In the genomic region with DNA sequence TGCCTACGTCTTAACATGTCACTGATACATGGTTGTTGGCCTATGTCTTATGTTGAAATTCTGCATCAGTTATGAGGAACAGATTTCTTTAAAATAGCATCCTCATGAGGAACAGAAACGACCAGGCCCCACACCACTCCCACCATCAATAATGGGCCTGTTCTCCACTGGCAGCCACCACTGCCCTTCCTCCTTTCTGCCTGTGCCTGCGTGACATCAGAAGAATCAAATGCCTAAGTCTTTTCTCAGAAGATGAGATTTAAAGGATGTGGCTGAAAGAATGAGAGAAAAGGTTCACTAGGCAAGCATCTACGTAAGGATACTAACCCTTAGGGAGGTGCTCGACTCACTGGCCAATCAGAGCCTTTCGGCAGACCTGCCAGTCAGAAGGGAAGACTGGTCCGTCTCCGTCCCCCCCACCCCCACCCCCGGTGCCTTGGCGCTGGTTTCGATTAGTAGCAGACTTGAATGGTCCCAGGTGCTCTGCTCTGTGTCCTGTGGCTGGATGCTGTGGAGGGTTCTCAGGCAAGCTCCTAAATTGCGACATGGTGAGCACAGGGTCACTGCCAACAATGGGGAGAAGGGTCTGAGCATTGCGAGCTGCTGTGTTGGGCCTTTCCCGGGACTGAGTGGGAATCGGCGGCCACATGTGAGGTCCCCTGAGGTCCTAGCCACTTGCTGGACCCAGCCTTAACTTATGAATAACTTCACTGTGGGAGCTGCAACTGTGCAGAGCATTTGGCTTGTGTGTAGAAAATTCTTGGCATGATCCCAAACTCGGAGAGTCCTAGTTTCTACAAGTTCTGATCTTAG, we compare ENCODE assay signal across 15 mouse cellular contexts.
A peak's percentile ranks its signal among the peaks of the same experiment; 100 is the strongest.
DNase-seq lines count a peak whose midpoint lies in the region; ATAC-seq lines count a peak whose summit lies in the region.
"Had no signal": no experiment of that assay in that cellular context is flagged by ENCODE, and none has a peak within 500 bp of the region (broad histone marks: within the 10 kb centered on the region; RNA-seq: fewer than 3 reads in every experiment).

No protein-coding gene starts in this region.

- peaks cover 9% of the 10 kb centered on the region for H3K4me1 ChIP-seq in hindbrain, embryonic 14.5 days (replicated peaks; ENCODE audit: control insufficient read depth, insufficient read depth, low read length)

- 0 out of 2 replicates have a peak, but pooled peaks cover 10% of the 10 kb centered on the region for H3K9me3 ChIP-seq in hindbrain, embryonic 14.5 days (ENCODE audit: control insufficient read depth, low read length)
- H3K9me3 ChIP-seq: hindbrain, embryonic 13.5 days had no signal

- 88% methylated on average over 17 of the region's 17 CpGs for WGBS in hindbrain, embryonic 14.5 days

- no peak overlapping the region for H3K9ac ChIP-seq in hindbrain, embryonic 14.5 days
- H3K9ac ChIP-seq: hindbrain, embryonic 13.5 days; limb, embryonic 13.5 days; neural tube, embryonic 13.5 days had no signal

- H3K4me2 ChIP-seq in hindbrain, embryonic 14.5 days (replicated peaks) = no peak overlapping the region
- H3K4me2 ChIP-seq: hindbrain, embryonic 13.5 days; limb, embryonic 13.5 days; neural tube, embryonic 13.5 days had no signal

- H3K4me3 ChIP-seq in hindbrain, embryonic 14.5 days (replicated peaks; ENCODE audit: low read length) = no peak overlapping the region
- H3K4me3 ChIP-seq: hindbrain, embryonic 13.5 days; limb, embryonic 13.5 days had no signal

- DNase-seq in cerebellum, adult 11 months = peak; percentile 22
- no peak for DNase-seq in cerebellum, postnatal 4 days (ENCODE audit: low spot score in 2 of 2)
- DNase-seq in right cerebral cortex, postnatal 14 days = peak; percentile 4
- DNase-seq in right cerebral cortex, postnatal 4 days = no peak
- peak; percentile 32 for DNase-seq in ZHBTc4 (ENCODE audit: low read depth, low spot score)
- peak; percentile 3 to 4 for DNase-seq in cerebellum, postnatal 36 days
- DNase-seq in gastrocnemius, postnatal 14 days = no peak
- DNase-seq in hindbrain, embryonic 14.5 days (ENCODE audit: low spot score) = no peak
- DNase-seq: adrenal gland, adult 8-10 months; kidney, adult 11 months had no signal

- H3K36me3 ChIP-seq in hindbrain, embryonic 14.5 days (replicated peaks; ENCODE audit: control insufficient read depth, insufficient read depth) = no peaks in the 10 kb centered on the region
- H3K36me3 ChIP-seq: hindbrain, embryonic 13.5 days; limb, embryonic 13.5 days; neural tube, embryonic 13.5 days had no signal

- no peaks in the 10 kb centered on the region for H3K27me3 ChIP-seq in hindbrain, embryonic 14.5 days (ENCODE audit: control insufficient read depth, insufficient read depth, low read length)
- H3K27me3 ChIP-seq: hindbrain, embryonic 13.5 days; limb, embryonic 13.5 days; neural tube, embryonic 13.5 days had no signal

- intact Hi-C loops in gastrocnemius, postnatal 14 days (cut with DNase I; ENCODE audit: low total_unique reads) = no loop called here

- no peak overlapping the region for H3K27ac ChIP-seq in hindbrain, embryonic 14.5 days
- H3K27ac ChIP-seq: hindbrain, embryonic 13.5 days; limb, embryonic 13.5 days; neural tube, embryonic 13.5 days had no signal

- no peak for ATAC-seq in hindbrain, embryonic 14.5 days (ENCODE audit: low FRiP score)
- ATAC-seq: midbrain, embryonic 16.5 days; Patski had no signal

Comparison
In these comparisons a context has a peak if more than half of its experiments do, and no peak if none do; other contexts are left out.
1. DNase-seq: peak in cerebellum, adult 11 months (single experiment), right cerebral cortex, postnatal 14 days (single experiment), ZHBTc4 (single experiment) and cerebellum, postnatal 36 days (2 of 2); none in cerebellum, postnatal 4 days (0 of 2), right cerebral cortex, postnatal 4 days (single experiment), gastrocnemius, postnatal 14 days (single experiment) and hindbrain, embryonic 14.5 days (single experiment).